Mouse (Mus musculus): ENCODE measurements at regions not wholly inside any gene's neighbourhood (a gene's known extent, or its start where the extent isn't known, plus 50 kb on each side); places are given as distances from the start of the nearest gene placed in this dataset.

GRCm38 (mm10) chr1:51622181-51622862, 144.1 kb upstream of the Nabp1 start:
- TF ChIP-seq POLR2A (IDR thresholded peaks at IDR 0.05; ENCODE audit: borderline replicate concordance, low read depth, low read length) (no peak), CTCF (IDR thresholded peaks at IDR 0.05; ENCODE audit: low read depth, low read length) (no peak)

All from bone marrow macrophage, adult 2 months (primary cell).